Mouse (Mus musculus) right cerebral cortex, postnatal 4 days (tissue): ENCODE measurements around the gene Ube2n.

Experiments used
- DNase-seq: peaks from one replicate; pipeline ENCODE4 v3.0.0-alpha.2; 2022

The Ube2n gene

DNA sequence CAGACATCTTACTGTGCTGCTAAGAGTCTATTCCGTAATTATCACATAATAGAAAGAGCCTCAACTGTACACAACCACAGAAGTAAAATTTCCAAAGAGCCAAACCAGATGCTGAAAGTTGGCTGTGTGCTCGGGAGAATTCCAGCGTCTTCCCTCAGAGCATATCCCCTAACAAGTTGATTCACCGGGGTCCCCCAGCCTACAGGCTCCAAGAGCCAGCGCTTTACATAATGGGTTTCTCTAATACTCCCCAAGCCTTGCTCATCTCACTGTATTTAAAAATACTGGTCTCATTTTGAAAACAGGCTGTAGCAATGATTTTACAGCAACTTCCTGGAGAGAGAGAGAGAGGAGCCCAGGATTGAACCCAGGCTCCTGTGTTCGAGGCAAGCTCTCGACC is 46.7 kb downstream of the Ube2n start:
- no peak for DNase-seq

DNA sequence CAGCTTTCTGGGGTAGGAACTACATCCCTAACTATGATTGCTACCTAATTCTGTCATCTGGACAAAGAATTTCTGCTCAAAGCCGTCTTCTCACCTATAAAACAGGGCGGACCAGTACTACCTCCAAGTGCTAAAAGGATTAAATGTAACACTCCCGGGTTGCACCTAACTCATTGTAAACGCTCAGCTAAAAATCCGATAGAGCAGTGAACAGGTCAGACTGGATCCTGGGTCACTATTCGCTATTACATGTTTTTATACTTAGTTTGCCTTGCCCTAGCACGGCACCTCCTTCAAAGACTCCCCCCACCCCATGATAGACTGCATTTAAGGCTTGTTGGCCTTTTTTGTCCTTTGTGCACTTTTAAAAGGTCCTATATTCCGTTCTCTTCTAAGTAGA is 47.5 kb downstream of the Ube2n start:
- DNase-seq: no peak

DNA sequence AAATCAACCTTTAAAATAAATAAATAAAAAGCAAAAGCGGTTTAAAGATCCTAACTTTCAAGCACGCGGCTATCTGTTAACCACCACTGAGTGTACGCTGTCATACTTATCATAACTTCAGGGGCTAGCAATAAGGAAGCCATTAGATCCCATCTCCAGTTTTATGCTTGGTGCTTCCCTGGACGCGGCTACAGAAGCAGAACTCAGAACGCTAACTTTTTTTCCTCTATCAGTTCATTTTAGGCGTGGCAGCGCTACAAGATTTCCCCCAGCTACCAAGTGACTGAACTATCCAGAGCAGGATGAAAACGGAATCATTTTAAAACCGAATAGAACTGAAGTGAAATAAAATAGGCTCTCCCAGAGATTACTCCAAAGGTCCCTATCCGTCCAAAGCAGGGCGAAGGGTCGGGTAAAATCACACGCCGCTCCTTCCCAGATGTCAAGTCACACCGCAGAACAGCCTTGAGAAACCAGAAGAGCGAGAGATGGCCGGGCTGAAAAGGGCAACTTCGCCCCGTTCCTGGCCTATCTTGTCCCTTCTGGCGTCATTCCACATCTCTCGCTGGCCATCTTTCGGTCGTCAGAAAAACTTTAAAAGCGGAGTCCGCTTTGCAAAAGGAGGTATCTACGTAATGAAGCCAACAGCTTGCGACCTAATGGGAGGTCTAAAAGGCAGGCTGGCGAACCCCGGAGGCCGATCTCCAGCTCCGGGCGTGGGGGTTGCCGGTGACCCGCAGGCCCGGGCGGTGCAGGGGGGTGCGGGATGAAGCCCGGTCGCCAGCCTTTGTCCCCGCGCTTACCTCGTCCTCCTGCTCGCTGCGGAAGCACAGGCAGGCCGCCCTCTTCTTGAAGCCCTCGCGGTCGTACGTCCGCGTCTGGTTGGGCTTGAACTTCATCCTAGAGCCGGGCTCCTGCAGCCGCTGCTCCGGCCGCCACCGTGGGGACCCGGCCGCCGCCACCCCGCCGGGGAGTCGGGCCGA is 48.2 kb downstream of the Ube2n start:
- peak; percentile 39 for DNase-seq

DNA sequence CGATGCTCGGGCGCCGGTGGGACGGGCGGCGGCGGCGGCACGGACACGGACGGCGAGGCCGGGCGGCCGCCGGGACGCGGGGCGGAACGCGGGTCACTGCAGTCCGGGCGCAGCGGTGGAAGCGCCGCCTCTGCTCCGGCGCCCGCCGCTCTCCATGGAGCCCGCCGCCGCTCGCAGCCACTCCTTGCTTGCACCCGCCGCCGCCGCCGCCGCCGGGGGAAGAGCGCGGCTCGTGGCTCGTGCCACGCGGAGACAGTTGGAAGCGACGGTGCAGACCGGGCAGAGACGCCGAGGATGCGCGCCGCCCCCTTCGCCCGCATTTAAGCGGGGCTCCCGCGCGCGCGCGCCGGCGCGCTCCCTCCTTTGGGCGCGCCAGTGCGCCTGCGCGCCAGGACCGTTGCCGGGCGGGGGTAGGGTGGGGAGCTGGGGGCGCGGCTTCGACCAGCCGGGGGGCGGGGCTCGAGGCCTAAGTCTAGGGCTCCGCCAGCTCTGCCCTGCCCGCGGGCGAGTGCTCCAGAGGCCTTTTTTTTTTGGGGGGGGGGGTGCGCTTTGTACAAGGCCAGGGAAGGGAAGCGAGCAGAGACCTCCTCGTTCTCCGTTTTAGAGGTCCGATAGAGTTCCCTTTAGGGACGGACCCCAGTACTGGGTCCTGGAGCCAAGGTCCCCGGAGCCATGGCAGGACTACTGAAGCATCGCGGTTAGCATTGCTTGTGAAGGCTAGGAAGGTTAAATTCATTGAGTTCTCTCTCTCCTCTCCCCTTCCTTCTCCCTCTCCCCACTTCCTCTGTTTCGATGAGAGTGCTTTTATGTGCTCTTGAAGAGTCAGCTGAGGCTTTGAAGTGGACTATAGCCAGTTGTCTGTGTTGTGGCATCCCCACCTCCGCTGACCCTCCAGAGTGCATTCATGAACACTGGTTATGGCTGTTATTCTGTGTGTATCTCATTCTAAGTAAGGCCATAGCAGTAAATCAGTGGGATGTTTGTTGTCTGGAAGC is 49.2 kb downstream of the Ube2n start, which contains the start of gene Nudt4:
Gene Nudt4 (minus strand): TSS at position 296 of the 995 bp plus-strand sequence.
- DNase-seq: peak; percentile 92

DNA sequence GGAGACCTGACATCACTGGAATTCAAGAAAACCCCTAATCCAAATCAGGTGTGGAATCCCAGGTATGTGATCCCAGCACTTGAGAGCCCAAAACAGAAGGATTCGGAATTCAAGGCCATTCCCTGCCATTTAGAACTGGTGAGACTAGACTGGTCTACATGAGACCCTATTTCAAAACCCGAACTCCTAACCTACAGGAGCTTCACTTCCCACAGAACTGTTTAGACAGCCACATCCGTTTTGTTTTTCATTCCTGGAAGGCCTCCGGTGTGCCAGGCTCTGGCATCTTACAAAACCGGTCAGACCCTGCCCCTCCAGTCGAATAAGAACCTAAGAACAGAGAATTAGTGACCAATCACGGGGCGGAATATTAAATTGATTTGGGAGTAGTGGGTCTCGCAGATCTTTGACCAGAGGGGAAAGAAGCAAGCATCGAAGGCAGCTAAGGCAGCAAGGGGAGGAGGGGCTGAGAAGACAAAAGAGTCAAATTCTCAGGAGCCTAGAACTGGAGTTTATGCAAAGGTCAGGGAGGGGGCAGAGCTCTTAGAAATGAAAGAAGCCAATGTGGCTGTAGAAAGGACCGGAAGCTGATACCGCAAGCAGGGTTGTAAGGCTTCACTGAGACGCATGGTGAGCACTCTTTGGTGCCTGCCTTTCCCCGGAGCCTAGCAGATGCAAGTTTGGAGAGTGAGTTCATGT is 50.4 kb downstream of the Ube2n start:
- no peak for DNase-seq

DNA sequence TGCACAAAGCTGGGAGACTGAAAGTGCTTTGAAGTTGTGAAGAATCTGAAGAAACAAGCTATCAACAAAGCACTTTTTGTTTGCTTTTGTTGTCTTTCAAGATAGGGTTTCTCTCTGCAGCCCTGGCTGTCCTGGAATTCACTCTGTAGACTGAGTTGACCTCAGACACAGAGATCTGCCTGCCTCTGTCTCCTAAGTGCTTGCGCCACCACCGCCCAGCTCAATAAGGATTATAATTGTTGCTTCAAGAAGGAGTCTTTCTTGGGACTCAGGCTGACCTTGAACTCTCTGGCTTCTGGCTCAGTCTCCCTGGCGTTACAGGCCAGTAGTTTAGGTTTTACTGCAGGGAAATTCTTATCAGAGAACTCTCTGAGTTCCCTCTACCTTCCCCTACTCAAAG is 51.8 kb downstream of the Ube2n start:
- no peak for DNase-seq

DNA sequence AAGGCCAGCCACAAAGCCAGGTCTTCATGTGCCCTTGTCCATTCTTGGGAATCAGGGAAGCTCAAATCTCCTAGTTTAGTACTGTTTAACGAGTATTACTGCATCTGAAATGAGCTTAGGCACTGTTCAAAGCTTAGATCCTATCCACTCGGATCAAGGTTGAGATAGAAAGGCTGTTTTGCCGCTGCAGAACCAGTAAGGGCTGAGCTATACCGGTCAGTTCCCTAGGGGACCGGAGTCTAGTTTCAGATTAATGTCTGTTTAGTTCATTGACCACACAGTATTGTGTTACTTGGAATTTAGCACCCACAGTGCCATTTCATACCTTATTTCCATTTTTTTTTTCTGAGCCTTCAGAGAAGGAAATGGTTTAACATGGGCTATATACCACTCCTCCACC is 52.6 kb downstream of the Ube2n start:
- no peak for DNase-seq

DNA sequence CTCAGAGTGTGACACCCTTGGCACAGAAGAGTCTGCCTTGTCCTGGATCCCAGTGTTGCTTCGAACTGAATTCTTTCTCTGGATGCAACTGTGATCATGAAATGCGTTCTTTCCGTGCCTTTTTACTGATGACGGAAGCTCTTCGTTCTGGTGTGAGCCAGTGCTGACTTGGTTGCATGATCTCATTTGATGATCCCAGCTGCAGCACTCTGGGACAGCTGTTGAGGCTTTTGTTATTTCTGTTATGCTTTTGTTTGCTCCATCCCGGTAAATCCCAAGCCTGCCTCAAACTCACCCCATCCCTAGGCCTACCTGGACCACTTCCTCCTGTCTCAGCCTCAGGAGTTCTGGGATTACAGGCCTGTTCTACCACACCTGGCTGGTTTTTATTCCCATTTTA is 53.1 kb downstream of the Ube2n start:
- no peak for DNase-seq

DNA sequence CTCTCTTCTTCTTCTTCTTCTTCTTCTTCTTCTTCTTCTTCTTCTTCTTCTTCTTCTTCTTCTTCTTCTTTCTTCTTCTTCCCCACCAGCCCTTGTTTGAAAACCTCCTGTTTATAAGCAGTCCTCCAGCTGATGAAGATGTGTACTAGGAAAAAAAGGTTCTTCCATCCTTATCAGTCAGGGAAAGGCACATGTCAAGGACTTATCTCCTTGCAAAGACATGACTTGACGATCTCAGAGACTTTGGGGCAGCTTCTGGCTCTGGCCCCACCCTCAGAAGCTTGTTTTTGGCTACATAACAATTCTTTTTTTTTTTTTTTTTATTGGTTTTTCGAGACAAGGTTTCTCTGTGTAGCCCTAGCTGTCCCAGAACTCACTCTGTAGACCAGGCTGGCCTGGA is 54.5 kb downstream of the Ube2n start:
- DNase-seq: no peak

DNA sequence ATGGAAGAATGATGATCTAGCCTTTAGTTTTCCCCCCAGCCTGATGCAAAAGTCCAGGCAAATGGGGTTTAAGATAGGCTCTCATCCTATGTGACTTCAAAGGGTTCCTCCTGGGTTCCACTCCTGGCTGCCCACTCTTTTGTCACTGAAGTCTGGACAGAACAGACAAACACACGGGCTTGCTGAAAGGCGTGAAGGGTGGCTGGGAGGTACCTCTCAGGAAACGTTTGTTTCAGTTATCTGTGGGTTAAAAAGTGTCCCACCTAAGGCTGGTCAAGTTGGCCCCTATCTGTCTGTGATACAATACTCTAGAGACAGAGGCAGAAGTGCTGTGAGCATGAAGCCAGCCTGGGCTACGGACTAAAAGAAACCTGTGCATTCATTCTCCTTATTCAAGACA is 60.0 kb downstream of the Ube2n start:
- DNase-seq: no peak

DNA sequence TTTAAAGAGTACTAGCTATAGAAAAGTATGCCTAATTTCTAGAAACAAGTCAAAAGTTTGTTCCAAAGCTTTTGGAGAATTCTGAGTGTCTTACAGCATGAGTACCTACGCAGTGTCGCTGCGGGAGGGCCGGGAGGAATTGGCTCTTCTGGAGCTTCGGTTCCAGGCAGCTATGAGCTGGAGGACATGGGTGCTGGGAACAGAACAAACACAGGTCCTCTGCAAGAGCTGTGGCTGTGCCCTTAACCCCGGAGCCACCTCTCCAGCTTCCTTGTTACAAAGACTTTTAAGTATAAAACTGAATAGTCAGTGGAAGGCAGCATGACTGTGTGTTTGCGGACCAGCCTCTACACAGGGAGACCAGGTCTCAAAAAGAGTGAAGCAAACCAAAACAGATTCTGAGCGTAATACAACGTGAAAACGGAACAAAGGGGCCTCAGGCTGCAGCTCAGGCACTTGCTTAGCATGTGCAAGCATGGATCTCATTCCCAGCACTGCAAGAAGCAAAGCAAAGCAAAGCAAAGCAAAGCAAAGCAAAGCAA is 61.0 kb downstream of the Ube2n start:
- no peak for DNase-seq

DNA sequence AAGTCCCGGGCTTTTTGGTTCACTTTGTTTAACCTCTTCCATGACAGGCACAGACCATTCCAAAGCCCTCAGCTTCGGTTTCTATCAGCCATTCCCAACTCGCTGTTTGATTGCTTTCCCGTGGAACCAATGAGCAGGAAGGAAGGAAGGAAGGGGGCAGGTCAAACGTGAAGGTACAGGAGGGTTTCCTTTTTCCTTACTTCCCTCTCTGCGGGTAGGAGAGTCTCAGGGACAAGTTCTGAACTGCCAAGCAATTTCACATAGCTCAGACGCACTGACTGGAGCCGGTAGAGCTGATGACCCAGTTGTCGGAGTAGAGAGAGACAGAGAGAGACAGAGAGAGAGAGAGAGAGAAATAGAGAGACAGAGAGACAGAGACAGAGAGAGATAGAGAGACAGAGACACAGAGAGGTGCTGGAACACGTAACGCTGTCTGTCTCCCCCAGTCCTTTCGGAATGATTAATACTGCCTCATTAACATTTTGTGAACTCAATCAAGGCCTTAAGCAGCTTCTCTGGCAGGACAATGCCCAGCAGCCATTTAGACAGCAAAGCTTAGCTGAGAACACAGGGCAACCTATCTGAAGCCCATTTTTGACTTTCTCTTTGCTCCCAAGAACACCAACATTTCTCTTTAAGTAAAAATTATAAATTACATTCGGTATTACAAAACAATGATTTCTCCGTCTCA is 62.1 kb downstream of the Ube2n start:
- no peak for DNase-seq

DNA sequence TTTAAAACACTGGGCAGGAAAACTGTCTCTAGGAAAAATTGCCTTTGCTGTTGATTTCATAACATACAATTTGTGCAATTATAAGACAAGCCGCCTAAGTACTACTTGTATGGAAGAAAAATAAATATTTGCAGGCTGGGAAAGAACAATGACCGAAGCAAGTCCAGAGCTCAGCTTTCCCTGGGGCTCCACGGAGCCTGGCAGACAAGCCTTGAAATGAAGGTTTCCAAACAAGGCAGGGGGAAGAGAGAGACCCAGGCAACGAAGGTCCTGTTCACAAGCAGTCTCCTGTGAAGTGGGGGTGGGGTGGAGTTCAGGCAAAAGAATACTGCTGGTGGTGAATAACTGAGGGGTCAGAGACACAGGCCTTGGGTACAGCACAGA is 62.6 kb downstream of the Ube2n start:
- no peak for DNase-seq

DNA sequence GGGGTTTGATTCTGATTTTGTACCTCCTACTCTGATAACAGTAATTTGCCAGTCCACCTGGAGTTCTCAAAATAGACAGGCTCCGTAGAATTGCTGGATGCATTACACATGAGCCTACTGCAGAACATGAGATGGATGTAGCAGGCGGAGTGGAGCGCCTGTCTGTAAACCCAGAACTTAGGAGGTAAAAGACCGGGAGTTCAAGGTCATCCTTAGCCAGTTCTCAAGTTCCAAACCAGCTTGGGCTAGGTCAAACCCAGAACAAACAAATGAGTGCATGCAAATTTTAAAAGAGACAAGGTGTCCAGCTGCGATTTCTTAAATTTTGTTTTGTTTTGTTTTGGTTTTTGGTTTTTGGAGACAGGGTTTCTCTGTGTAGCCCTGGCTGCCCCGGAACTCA is 70.6 kb downstream of the Ube2n start:
- DNase-seq: no peak

DNA sequence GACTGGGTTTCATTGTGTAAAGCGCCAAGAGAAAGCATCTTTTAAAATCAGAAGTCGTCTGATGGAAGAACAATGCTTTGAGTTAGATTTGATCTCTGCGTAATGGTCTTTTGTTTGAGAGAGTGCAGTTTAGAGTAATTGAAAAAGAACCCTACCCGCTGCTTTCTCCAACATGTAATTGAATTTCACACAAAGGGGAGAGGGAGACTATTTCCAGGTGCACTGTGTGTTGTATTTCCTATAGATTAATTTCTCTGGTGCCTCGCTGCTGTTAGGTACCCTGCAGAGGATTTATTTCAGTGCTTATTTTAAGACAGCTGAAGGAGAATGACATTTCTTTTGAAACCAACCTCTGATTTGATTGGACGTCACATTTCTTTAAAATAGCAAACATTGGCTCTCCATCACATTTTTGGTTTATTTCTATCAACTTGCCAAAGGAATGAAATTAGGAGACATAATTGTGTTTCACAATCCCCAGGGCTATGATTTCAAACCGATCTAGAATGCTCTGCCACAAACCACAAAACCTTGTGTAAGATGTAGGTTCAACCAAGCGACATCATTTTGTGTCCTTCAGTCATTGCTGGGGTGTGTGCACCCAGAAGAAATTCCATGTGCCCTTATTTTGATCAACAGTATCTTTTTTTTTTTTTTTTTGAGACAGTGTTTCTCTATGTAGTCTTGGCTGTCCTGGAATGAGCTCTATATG is 72.7 kb downstream of the Ube2n start:
- no peak for DNase-seq

DNA sequence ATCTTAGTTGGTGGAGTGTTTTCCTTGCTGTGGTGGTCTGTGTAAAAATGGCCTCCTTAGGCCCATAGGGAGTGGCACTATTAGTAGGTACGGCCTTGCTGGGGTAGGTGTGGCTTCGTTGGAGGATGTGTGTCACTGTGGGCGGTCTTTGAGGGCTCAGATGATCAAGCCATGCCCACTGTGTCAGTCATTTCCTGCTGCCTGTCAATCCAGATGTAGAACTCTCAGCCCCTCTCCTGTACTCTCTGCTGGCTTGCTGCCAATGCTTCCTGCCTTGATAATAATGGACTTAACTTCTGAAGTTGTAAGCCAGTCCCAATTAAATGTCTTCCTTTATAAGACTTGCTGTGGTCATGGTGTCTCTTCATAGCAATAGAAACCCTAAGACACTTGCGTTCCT is 74.3 kb downstream of the Ube2n start:
- DNase-seq: no peak

DNA sequence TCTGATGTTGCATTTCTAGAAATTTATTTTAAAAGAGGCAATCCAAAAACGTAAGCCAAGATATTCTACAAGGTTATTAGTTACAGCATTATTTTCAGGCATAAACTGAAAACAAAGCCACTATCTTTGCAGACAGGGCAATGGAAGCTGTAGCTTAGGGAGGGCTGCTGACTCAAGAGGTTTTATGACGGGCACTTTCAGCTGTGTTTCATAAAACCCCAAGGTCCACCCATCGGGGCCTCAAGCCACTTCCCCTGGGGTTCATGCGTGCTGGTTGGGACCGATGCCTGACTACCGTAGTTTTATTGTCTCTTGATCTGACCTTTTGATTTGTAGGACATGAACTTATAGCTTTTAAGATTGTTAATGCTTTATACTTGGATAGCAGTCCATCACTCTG is 75.3 kb downstream of the Ube2n start:
- DNase-seq: no peak

DNA sequence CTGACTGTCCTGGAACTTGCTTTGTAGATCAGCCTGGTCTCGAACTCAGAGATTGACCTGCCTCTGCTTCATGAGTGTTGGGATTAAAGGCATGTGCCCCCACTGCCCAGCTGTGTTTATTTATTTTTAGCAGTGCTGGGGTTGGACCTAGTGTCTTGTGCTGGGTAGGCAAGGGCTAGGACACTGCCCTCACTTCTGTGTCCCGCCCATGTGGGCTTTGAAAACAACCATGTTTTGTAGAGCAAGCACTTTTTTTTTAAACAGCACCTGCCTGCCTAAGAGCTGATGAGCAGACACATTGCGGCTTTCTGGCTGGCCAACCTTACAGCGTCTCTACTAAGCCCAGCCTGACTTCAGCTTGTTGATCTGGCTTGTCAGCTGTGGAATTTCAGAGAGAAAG is 76.3 kb downstream of the Ube2n start:
- no peak for DNase-seq

DNA sequence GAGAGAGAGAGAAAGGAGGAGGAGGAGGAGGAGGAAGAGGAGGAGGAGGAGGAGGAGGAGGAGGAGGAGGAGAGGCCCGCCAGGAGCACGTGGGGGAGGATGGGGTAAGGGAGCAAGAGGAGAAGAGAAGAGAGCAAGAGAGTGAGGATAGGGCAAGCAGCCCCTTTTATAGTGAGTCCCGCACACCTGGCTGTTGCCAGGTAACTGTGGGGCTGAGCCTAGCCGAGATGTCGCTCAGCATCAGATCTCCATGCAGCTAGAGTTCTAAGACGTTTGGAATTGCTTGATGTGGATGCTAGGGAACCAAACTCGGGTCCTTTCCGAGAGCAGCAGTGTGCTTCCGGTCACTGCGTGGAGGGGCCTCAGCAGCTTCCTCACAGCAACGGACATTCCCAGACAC is 79.5 kb downstream of the Ube2n start:
- no peak for DNase-seq
